Mouse (Mus musculus) yolk sac, embryonic 10.5 days (tissue): ENCODE results near the gene Pyroxd2.
"Not testable (repeated sequence)": the region's sequence is repeated elsewhere in the genome, so short reads cannot be mapped to it uniquely, and the experiment has no call there.

ENCODE experiments used
- DNase-seq: peaks from one replicate; pipeline ENCODE4 v3.0.0-alpha.2; 2017; ENCODE audit warnings: low spot score

The Pyroxd2 gene

GRCm38 (mm10) chr19:42752363-42752931 lies at the start of gene Pyroxd2:
Gene Pyroxd2 (minus strand): TSS chr19:42752775.
- DNase-seq = peak; percentile 92

- DNase-seq = no peak
Observed at GRCm38 (mm10) chr19:42797866-42798265, 45.3 kb upstream of the Pyroxd2 start.

GRCm38 (mm10) chr19:42795801-42796200 lies 43.2 kb upstream of the Pyroxd2 start:
- DNase-seq = no peak

GRCm38 (mm10) chr19:42794914-42795613 lies 42.5 kb upstream of the Pyroxd2 start:
- peak; percentile 78 for DNase-seq

- DNase-seq = peak; percentile 34
Observed at GRCm38 (mm10) chr19:42788311-42788710, 35.7 kb upstream of the Pyroxd2 start.

GRCm38 (mm10) chr19:42785562-42786220 lies 33.1 kb upstream of the Pyroxd2 start:
- DNase-seq = no peak

- DNase-seq = no peak
Observed at GRCm38 (mm10) chr19:42785129-42785528, 32.6 kb upstream of the Pyroxd2 start.

- not testable (repeated sequence) for DNase-seq
Observed at GRCm38 (mm10) chr19:42780156-42780538, 27.6 kb upstream of the Pyroxd2 start.

GRCm38 (mm10) chr19:42779531-42780155 lies 27.1 kb upstream of the Pyroxd2 start, which contains the start of gene Hps1:
Gene Hps1 (minus strand): TSS chr19:42779978.
- DNase-seq = peak; percentile 91

- DNase-seq = no peak
Observed at GRCm38 (mm10) chr19:42777801-42778200, 25.2 kb upstream of the Pyroxd2 start.

- no peak for DNase-seq
Observed at GRCm38 (mm10) chr19:42776813-42777212, 24.2 kb upstream of the Pyroxd2 start.

GRCm38 (mm10) chr19:42770141-42770872 lies 17.7 kb upstream of the Pyroxd2 start:
- no peak for DNase-seq

- no peak for DNase-seq
Observed at GRCm38 (mm10) chr19:42769648-42770047, 17.1 kb upstream of the Pyroxd2 start.

- DNase-seq = no peak
Observed at GRCm38 (mm10) chr19:42767361-42767760, 14.8 kb upstream of the Pyroxd2 start.

- no peak for DNase-seq
Observed at GRCm38 (mm10) chr19:42764398-42764797, 11.8 kb upstream of the Pyroxd2 start.

- no peak for DNase-seq
Observed at GRCm38 (mm10) chr19:42756671-42757070, 4.1 kb upstream of the Pyroxd2 start.

GRCm38 (mm10) chr19:42755148-42755870 lies 2.7 kb upstream of the Pyroxd2 start:
- no peak for DNase-seq

- peak; percentile 78 for DNase-seq
Observed at GRCm38 (mm10) chr19:42753141-42753917, 754 bp upstream of the Pyroxd2 start.

- peak; percentile 37 for DNase-seq
Observed at GRCm38 (mm10) chr19:42750196-42750595, 2.4 kb downstream of the Pyroxd2 start.

GRCm38 (mm10) chr19:42746702-42747101 lies 5.9 kb downstream of the Pyroxd2 start:
- no peak for DNase-seq

- DNase-seq = no peak
Observed at GRCm38 (mm10) chr19:42745869-42746224, 6.7 kb downstream of the Pyroxd2 start.
